Mouse (Mus musculus): ENCODE measurements around the gene Cadm2. TPM values are rescaled to one million over a fixed set of nuclear protein-coding genes. Genes with fewer than 3 reads are reported as not detected.

Gene Cadm2
- total and polyA plus RNA-seq, 2 experiments = under 0.01 to 0.02 TPM

DNA sequence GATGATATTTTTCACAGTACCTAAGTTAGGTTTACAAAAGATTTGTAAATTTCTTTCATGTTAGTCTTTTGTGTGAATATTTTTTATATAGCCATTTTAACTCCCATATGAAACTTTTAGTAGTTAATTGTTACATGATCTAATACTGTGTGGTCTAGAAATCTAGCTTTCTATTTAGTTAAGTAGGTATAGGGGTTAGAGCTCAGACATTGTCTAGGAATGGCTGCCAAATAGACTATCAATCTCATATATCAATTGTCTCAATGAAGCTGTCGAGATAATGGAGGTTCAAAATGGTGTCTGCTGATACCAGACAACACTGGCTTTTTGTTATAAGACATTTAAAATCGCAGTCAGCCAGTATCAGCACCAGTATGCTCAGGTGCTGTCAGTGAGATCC, 428.3 kb downstream of the Cadm2 start:
- TF ChIP-seq POLR2A (IDR thresholded peaks at IDR 0.05; ENCODE audit: extremely low read depth, insufficient read depth, low read length) (no peak), CTCF (IDR thresholded peaks at IDR 0.05; ENCODE audit: low read depth, low read length) (no peak)
- no peaks in the 10 kb centered on the region for H3K79me2 ChIP-seq (ENCODE audit: control insufficient read depth, insufficient read depth, low read length)
- 43% methylated on average over 2 of the region's 2 CpGs for WGBS

DNA sequence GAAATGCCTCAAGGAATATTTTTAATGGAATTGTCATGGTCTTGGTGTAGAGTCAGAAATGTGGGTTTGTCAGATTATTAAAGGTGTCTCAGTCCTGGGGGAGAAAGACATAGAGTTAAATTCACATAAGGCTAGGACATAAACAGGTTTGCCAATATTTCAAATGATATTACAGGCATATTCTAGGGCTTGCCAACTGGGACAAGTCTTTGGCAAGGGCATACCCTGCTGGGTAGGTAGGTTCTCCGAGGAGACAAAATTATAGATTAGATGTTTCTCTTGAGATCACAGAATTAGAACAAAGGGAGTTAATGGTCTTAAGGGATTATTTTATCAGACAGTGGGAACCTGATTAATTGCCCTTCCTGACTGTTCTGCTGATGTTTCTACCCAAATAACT, 434.4 kb downstream of the Cadm2 start:
- Histone ChIP-seq H3K79me2 (ENCODE audit: control insufficient read depth, insufficient read depth, low read length) (no peaks in the 10 kb centered on the region), H3K27ac (replicated peaks; ENCODE audit: insufficient read depth, low read depth, low read length) (no peak overlapping the region), H3K36me3 (ENCODE audit: control insufficient read depth, insufficient read depth, low read length) (no peaks in the 10 kb centered on the region), H3K4me3 (ENCODE audit: insufficient read depth, low read depth, low read length) (no peak overlapping the region), H3K27me3 (ENCODE audit: control insufficient read depth, insufficient read depth, low read length) (no peaks in the 10 kb centered on the region), H3K9ac (ENCODE audit: low read depth, low read length) (no peak overlapping the region), H3K4me1 (ENCODE audit: control insufficient read depth, insufficient read depth, low read length) (no peaks in the 10 kb centered on the region)
- WGBS = 86% methylated on average over 1 of the region's 1 CpGs
- TF ChIP-seq POLR2A (IDR thresholded peaks at IDR 0.05; ENCODE audit: extremely low read depth, insufficient read depth, low read length) (no peak), CTCF (IDR thresholded peaks at IDR 0.05; ENCODE audit: low read depth, low read length) (no peak)
- DNase-seq (ENCODE audit: extremely low read depth, low read depth, low spot score) = no peak

More for the DNA sequence above, 428.3 kb downstream of the Cadm2 start:
- no peak for DNase-seq (ENCODE audit: extremely low read depth, low read depth, low spot score)
- H3K36me3 ChIP-seq (ENCODE audit: control insufficient read depth, insufficient read depth, low read length) = no peaks in the 10 kb centered on the region
- H3K4me1 ChIP-seq (ENCODE audit: control insufficient read depth, insufficient read depth, low read length) = no peaks in the 10 kb centered on the region
- H3K27me3 ChIP-seq (ENCODE audit: control insufficient read depth, insufficient read depth, low read length) = no peaks in the 10 kb centered on the region
- H3K27ac ChIP-seq (replicated peaks; ENCODE audit: insufficient read depth, low read depth, low read length) = no peak overlapping the region
- no peak overlapping the region for H3K9ac ChIP-seq (ENCODE audit: low read depth, low read length)
- no peak overlapping the region for H3K4me3 ChIP-seq (ENCODE audit: insufficient read depth, low read depth, low read length)

DNA sequence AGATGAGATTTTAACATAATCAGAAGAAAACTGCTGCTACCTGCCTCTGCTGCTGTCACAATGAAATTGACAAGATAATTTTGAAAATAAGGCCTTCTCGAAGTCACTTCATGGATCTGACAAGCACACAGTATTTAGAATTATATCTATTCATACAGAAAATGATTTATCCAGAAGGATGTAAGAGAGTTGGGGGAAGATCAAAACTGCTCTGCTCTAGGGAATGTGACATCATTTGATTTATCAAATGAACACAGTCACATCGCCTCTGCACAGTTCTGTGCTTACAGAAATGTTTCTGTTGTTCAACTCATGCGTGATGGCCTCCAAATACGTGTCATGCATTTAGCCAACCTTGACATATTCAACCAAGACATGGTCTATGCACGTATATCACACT, 437.8 kb downstream of the Cadm2 start:
- Histone ChIP-seq H3K27ac (replicated peaks; ENCODE audit: insufficient read depth, low read depth, low read length) (no peak overlapping the region), H3K4me3 (ENCODE audit: insufficient read depth, low read depth, low read length) (no peak overlapping the region), H3K4me1 (ENCODE audit: control insufficient read depth, insufficient read depth, low read length) (no peaks in the 10 kb centered on the region), H3K36me3 (ENCODE audit: control insufficient read depth, insufficient read depth, low read length) (no peaks in the 10 kb centered on the region), H3K79me2 (ENCODE audit: control insufficient read depth, insufficient read depth, low read length) (no peaks in the 10 kb centered on the region), H3K27me3 (ENCODE audit: control insufficient read depth, insufficient read depth, low read length) (no peaks in the 10 kb centered on the region), H3K9ac (ENCODE audit: low read depth, low read length) (no peak overlapping the region)
- TF ChIP-seq POLR2A (IDR thresholded peaks at IDR 0.05; ENCODE audit: extremely low read depth, insufficient read depth, low read length) = no peak
- no peak for TF ChIP-seq CTCF (IDR thresholded peaks at IDR 0.05; ENCODE audit: low read depth, low read length)
- 78% methylated on average over 5 of the region's 5 CpGs for WGBS
- DNase-seq (ENCODE audit: extremely low read depth, low read depth, low spot score) = no peak

DNA sequence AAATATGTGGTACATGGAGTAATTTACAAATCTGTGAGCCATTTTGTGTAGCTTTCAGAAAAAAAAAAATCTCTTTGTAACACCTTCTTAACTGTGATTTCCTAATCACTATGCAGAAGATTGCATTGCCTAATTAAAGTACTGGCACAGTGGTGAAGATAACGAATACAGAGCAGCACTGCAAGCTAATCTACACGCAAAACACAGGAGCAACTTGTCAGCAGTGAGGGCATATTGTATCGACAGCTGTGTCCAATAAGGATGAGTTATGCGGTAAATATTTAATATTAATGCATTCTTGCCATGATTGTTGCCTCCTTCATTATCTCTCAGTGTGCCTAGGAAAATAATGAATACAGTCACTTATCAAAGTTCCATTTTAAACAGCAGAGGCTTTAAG, 445.3 kb downstream of the Cadm2 start:
- no peak for DNase-seq (ENCODE audit: extremely low read depth, low read depth, low spot score)
- Histone ChIP-seq H3K79me2 (ENCODE audit: control insufficient read depth, insufficient read depth, low read length) (no peaks in the 10 kb centered on the region), H3K36me3 (ENCODE audit: control insufficient read depth, insufficient read depth, low read length) (no peaks in the 10 kb centered on the region), H3K27ac (replicated peaks; ENCODE audit: insufficient read depth, low read depth, low read length) (no peak overlapping the region), H3K4me3 (ENCODE audit: insufficient read depth, low read depth, low read length) (no peak overlapping the region), H3K9ac (ENCODE audit: low read depth, low read length) (no peak overlapping the region), H3K4me1 (ENCODE audit: control insufficient read depth, insufficient read depth, low read length) (no peaks in the 10 kb centered on the region), H3K27me3 (ENCODE audit: control insufficient read depth, insufficient read depth, low read length) (no peaks in the 10 kb centered on the region)
- 73% methylated on average over 4 of the region's 4 CpGs for WGBS
- no peak for TF ChIP-seq POLR2A (IDR thresholded peaks at IDR 0.05; ENCODE audit: extremely low read depth, insufficient read depth, low read length)
- TF ChIP-seq CTCF (IDR thresholded peaks at IDR 0.05; ENCODE audit: low read depth, low read length) = no peak

DNA sequence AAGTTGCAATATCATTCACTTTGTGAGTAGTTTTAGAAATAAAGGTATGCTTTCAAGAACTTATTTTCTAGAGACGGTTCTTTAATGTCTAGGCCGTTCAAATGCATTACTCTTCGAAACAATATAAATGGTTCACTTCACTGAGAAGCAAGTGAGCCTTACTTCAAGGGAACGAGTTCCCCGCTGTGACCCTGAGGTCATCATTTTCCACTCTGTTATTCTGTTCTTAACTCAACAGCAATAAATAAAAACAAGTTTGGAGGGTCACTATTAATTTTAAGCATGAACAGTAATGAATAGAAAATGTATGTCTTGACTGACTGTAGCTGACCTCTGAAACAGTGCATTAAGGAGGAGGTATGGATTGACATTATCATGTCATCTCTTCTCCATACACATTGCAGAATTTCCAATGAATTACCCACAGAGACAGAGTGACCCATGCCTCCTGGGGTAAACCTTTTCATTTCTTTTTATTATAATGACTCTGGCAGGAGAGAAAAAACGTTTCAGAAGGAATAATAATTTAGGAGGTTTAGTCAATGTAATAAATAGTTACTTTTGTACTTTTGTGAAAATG, 458.4 kb downstream of the Cadm2 start:
- TF ChIP-seq CTCF (IDR thresholded peaks at IDR 0.05; ENCODE audit: low read depth, low read length) (no peak), POLR2A (IDR thresholded peaks at IDR 0.05; ENCODE audit: extremely low read depth, insufficient read depth, low read length) (no peak)
- no peaks in the 10 kb centered on the region for H3K4me1 ChIP-seq (ENCODE audit: control insufficient read depth, insufficient read depth, low read length)
- 72% methylated on average over 6 of the region's 6 CpGs for WGBS
- no peaks in the 10 kb centered on the region for H3K36me3 ChIP-seq (ENCODE audit: control insufficient read depth, insufficient read depth, low read length)
- no peak overlapping the region for H3K4me3 ChIP-seq (ENCODE audit: insufficient read depth, low read depth, low read length)
- DNase-seq (ENCODE audit: extremely low read depth, low read depth, low spot score) = no peak
- H3K79me2 ChIP-seq (ENCODE audit: control insufficient read depth, insufficient read depth, low read length) = no peaks in the 10 kb centered on the region
- no peaks in the 10 kb centered on the region for H3K27me3 ChIP-seq (ENCODE audit: control insufficient read depth, insufficient read depth, low read length)
- no peak overlapping the region for H3K27ac ChIP-seq (replicated peaks; ENCODE audit: insufficient read depth, low read depth, low read length)
- no peak overlapping the region for H3K9ac ChIP-seq (ENCODE audit: low read depth, low read length)

DNA sequence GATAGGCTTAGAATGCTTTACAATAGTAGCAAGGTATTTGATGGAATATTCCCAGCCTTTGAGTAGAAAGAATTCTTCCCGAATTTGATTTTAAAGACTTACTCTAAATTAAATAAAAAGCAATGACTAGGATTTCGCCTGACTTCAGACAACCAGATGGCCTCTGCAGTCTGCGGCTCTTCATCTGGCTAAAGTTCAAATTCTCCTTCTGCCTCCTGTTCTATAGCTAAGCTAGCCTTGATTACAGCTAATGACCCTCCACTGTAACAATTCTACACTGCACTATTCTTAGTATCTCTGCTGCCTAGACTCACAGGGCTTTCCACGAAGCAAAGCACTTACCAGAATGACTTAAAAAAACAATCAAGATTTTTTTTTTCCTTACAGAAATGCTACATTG, 495.9 kb downstream of the Cadm2 start:
- DNase-seq (ENCODE audit: extremely low read depth, low read depth, low spot score) = no peak
- H3K4me3 ChIP-seq (ENCODE audit: insufficient read depth, low read depth, low read length) = no peak overlapping the region
- H3K79me2 ChIP-seq (ENCODE audit: control insufficient read depth, insufficient read depth, low read length) = no peaks in the 10 kb centered on the region
- H3K4me1 ChIP-seq (ENCODE audit: control insufficient read depth, insufficient read depth, low read length) = no peaks in the 10 kb centered on the region
- no peak overlapping the region for H3K9ac ChIP-seq (ENCODE audit: low read depth, low read length)
- H3K27me3 ChIP-seq (ENCODE audit: control insufficient read depth, insufficient read depth, low read length) = no peaks in the 10 kb centered on the region
- H3K36me3 ChIP-seq (ENCODE audit: control insufficient read depth, insufficient read depth, low read length) = no peaks in the 10 kb centered on the region
- 71% methylated on average over 4 of the region's 4 CpGs for WGBS
- TF ChIP-seq POLR2A (IDR thresholded peaks at IDR 0.05; ENCODE audit: extremely low read depth, insufficient read depth, low read length) = no peak
- no peak for TF ChIP-seq CTCF (IDR thresholded peaks at IDR 0.05; ENCODE audit: low read depth, low read length)
- H3K27ac ChIP-seq (replicated peaks; ENCODE audit: insufficient read depth, low read depth, low read length) = no peak overlapping the region
